Mouse (Mus musculus) G1E (cell line): ENCODE data around the gene Psmd7.

Experiments used
- CTCF ChIP-seq: IDR thresholded peaks from 2 replicates; pipeline ENCODE4 v1.5.1; 2012; ENCODE audit warnings: low read depth, low read length, inconsistent platforms, mixed read lengths
- GATA1 ChIP-seq: IDR thresholded peaks from 2 replicates; pipeline ENCODE4 v1.6.1; 2012; ENCODE audit warnings: borderline replicate concordance, low read length, inconsistent platforms, mixed read lengths
- GATA2 ChIP-seq: IDR thresholded peaks from 2 replicates; pipeline ENCODE4 v1.6.1; 2012; ENCODE audit warnings: low read depth, low read length, inconsistent platforms, borderline replicate concordance
- POLR2AphosphoS5 ChIP-seq: IDR thresholded peaks from 2 replicates; pipeline ENCODE4 v1.6.1; 2012; ENCODE audit warnings: low read depth, low read length, inconsistent platforms; ENCODE audit not compliant: insufficient replicate concordance

DNA sequence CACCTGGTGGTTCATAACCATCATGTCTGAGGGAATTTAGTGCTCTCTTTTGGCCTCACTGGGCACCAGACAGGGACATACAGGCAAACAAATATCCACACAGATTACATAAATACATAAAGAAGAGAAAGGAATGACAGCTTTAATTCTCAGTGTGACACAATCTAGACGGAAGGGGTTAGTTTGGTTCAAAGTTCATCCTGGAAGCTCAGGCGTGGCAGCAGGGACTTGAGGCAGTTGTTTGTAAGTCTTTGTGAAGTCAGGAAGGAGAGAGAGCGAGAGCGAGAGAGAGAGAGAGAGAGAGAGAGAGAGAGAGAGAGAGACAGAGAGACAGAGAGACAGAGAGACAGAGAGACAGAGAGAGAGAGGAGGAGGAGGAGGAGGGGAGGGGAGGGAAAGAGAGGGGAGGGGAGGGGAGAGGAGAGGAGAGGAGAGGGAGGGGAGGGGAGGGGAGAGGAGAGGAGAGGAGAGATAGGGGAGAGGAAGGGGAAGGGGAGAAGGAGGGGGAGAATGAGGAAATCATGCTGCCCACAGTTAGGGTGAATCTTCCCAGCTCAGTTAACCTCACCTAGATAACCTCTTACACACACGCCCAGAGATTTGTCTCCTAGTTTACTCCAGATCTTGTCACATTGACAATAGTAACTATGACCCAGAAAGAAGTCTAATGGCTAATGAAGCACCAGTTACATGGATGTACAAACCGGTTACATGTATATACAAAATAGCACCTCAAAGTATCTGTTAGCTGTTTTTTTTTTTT, 5.9 kb upstream of the Psmd7 start:
- TF ChIP-seq CTCF (no peak), POLR2AphosphoS5 (no peak), GATA1 (no peak), GATA2 (no peak)
